Mouse (Mus musculus): ENCODE data around the gene Cts7.

Gene Cts7

DNA sequence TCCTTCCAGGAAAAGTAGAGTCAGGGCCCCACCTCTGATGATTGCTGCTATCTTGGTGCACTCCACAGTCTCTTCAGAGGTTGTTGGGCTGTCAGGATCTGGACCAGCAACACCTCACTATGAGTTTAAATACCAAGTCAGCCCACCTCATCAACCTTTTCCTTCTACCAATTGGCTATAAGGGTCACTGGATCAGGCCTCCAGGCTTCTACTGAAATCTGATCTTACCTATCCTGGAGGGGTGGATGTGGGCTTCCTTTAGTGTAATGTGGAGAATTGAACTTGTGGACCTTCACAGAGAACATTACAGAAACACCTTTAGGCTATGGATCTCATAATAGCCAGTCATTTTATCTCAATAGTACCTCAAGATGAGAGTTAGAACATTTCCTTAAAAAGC lies at the start of gene Cts7:
Gene Cts7, minus strand, starts transcription at position 101 of the 400 bp plus-strand sequence.
- DNase-seq (ENCODE audit: low spot score) = no peak
